16 mouse cellular contexts compared by ENCODE assay signal in genomic region chr12:106071575-106072166, GRCm38 (mm10).
DNase-seq lines count a peak whose midpoint lies in the region; ATAC-seq and TF ChIP-seq lines count a peak whose summit lies in the region.
"Had no signal": no experiment of that assay in that cellular context is flagged by ENCODE, and none has a peak within 500 bp of the region (broad histone marks: within the 10 kb centered on the region; RNA-seq: fewer than 3 reads in every experiment).

No protein-coding gene starts in this region.

- no peaks in the 10 kb centered on the region for H3K27me3 ChIP-seq in hindbrain, embryonic 10.5 days (ENCODE audit: insufficient read depth, poor library complexity, severe bottlenecking)
- H3K27me3 ChIP-seq in hindbrain, postnatal 0 days (ENCODE audit: insufficient read depth, low read length): no peaks in the 10 kb centered on the region
- no peaks in the 10 kb centered on the region; the same call in 1 of the 2 replicates for H3K27me3 ChIP-seq in forebrain, embryonic 12.5 days
- no peaks in the 10 kb centered on the region for H3K27me3 ChIP-seq in hindbrain, embryonic 15.5 days
- no peaks in the 10 kb centered on the region for H3K27me3 ChIP-seq in neural tube, embryonic 12.5 days (replicated peaks)
- H3K27me3 ChIP-seq: heart, embryonic 15.5 days; liver, embryonic 13.5 days had no signal

- H3K4me2 ChIP-seq in hindbrain, postnatal 0 days (ENCODE audit: low read depth, low read length): no peak overlapping the region
- no peak overlapping the region for H3K4me2 ChIP-seq in forebrain, embryonic 12.5 days
- no peak overlapping the region for H3K4me2 ChIP-seq in hindbrain, embryonic 15.5 days
- H3K4me2 ChIP-seq in neural tube, embryonic 12.5 days (replicated peaks): no peak overlapping the region
- H3K4me2 ChIP-seq: heart, embryonic 15.5 days; liver, embryonic 13.5 days had no signal

- peaks cover 53% of the 10 kb centered on the region for H3K36me3 ChIP-seq in hindbrain, embryonic 10.5 days
- no peaks in the 10 kb centered on the region for H3K36me3 ChIP-seq in hindbrain, postnatal 0 days (ENCODE audit: insufficient read depth, low read length)
- H3K36me3 ChIP-seq in forebrain, embryonic 12.5 days (replicated peaks): peaks cover 14% of the 10 kb centered on the region
- no peaks in the 10 kb centered on the region for H3K36me3 ChIP-seq in hindbrain, embryonic 15.5 days
- H3K36me3 ChIP-seq in neural tube, embryonic 12.5 days: peaks cover under 1% of the 10 kb centered on the region

- 59% methylated on average over 10 of the region's 10 CpGs for WGBS in hindbrain, embryonic 10.5 days
- WGBS in hindbrain, postnatal 0 days: 54% methylated on average over 10 of the region's 10 CpGs
- 33% methylated on average over 10 of the region's 10 CpGs for WGBS in forebrain, embryonic 12.5 days
- WGBS in hindbrain, embryonic 15.5 days: 49% methylated on average over 10 of the region's 10 CpGs
- WGBS in neural tube, embryonic 12.5 days: 49% methylated on average over 10 of the region's 10 CpGs

- no peaks in the 10 kb centered on the region for H3K9me3 ChIP-seq in hindbrain, embryonic 10.5 days
- H3K9me3 ChIP-seq in hindbrain, postnatal 0 days (ENCODE audit: low read length): no peaks in the 10 kb centered on the region
- H3K9me3 ChIP-seq in forebrain, embryonic 12.5 days: no peaks in the 10 kb centered on the region
- H3K9me3 ChIP-seq in hindbrain, embryonic 15.5 days: no peaks in the 10 kb centered on the region
- no peaks in the 10 kb centered on the region for H3K9me3 ChIP-seq in neural tube, embryonic 12.5 days
- H3K9me3 ChIP-seq: heart, embryonic 15.5 days; liver, embryonic 13.5 days had no signal

- H3K4me1 ChIP-seq in hindbrain, embryonic 10.5 days (replicated peaks): peaks cover 20% of the 10 kb centered on the region
- H3K4me1 ChIP-seq in hindbrain, postnatal 0 days (ENCODE audit: insufficient read depth, low read length): peaks cover 6% of the 10 kb centered on the region; the same call in 1 of the 2 replicates
- H3K4me1 ChIP-seq in forebrain, embryonic 12.5 days: peaks cover 25% of the 10 kb centered on the region
- H3K4me1 ChIP-seq in hindbrain, embryonic 15.5 days (replicated peaks): peaks cover 20% of the 10 kb centered on the region
- H3K4me1 ChIP-seq in neural tube, embryonic 12.5 days: peaks cover 12% of the 10 kb centered on the region
- H3K4me1 ChIP-seq: heart, embryonic 15.5 days; liver, embryonic 13.5 days had no signal

- H3K27ac ChIP-seq in hindbrain, embryonic 10.5 days: peak overlapping the region; percentile 66
- H3K27ac ChIP-seq in hindbrain, postnatal 0 days: no peak overlapping the region
- H3K27ac ChIP-seq in forebrain, embryonic 12.5 days: peak overlapping the region; percentile 50
- no peak overlapping the region; the same call in 1 of the 2 replicates for H3K27ac ChIP-seq in hindbrain, embryonic 15.5 days (replicated peaks)
- no peak overlapping the region for H3K27ac ChIP-seq in neural tube, embryonic 12.5 days
- H3K27ac ChIP-seq: heart, embryonic 15.5 days; liver, embryonic 13.5 days had no signal

- DNase-seq in hindbrain, embryonic 10.5 days (ENCODE audit: low spot score): peak; percentile 20
- no peak for DNase-seq in hindbrain, postnatal 0 days (ENCODE audit: low spot score)
- DNase-seq in ovary, postnatal 36 days (ENCODE audit: low spot score): no peak
- DNase-seq in thymus, postnatal 4 days: no peak
- DNase-seq: adrenal gland, postnatal 10 days; cerebellum, postnatal 10 days; gastrocnemius, postnatal 36 days; kidney, postnatal 14 days; liver, embryonic 13.5 days had no signal

- no peak overlapping the region for H3K9ac ChIP-seq in hindbrain, postnatal 0 days (replicated peaks; ENCODE audit: low read length)
- no peak overlapping the region for H3K9ac ChIP-seq in forebrain, embryonic 12.5 days
- no peak overlapping the region for H3K9ac ChIP-seq in hindbrain, embryonic 15.5 days
- H3K9ac ChIP-seq in neural tube, embryonic 12.5 days: peak overlapping the region; percentile 6; the same call in 1 of the 2 replicates
- H3K9ac ChIP-seq: heart, embryonic 15.5 days; liver, embryonic 13.5 days had no signal

- ATAC-seq in hindbrain, postnatal 0 days: no peak
- ATAC-seq in forebrain, embryonic 12.5 days (ENCODE audit: low FRiP score): peak; percentile 31; the same call in 1 of the 2 replicates
- ATAC-seq in hindbrain, embryonic 15.5 days (ENCODE audit: low FRiP score, low read depth): peak; percentile 15; the same call in 1 of the 2 replicates
- ATAC-seq in neural tube, embryonic 12.5 days (ENCODE audit: low FRiP score, low read depth): no peak
- ATAC-seq in frontal cortex, adult (ENCODE audit: low TSS enrichment): no peak
- ATAC-seq: inflammation-experienced regulatory T-cells, adult 6 months had no signal

- no peak for TF ChIP-seq CTCF in hindbrain, postnatal 0 days (IDR thresholded peaks at IDR 0.05; ENCODE audit: low read depth)

- no peak overlapping the region for H3K4me3 ChIP-seq in hindbrain, embryonic 10.5 days
- no peak overlapping the region for H3K4me3 ChIP-seq in hindbrain, postnatal 0 days (ENCODE audit: low read length)
- no peak overlapping the region for H3K4me3 ChIP-seq in forebrain, embryonic 12.5 days (replicated peaks)
- H3K4me3 ChIP-seq in hindbrain, embryonic 15.5 days: no peak overlapping the region
- H3K4me3 ChIP-seq in neural tube, embryonic 12.5 days: no peak overlapping the region
- H3K4me3 ChIP-seq: heart, embryonic 15.5 days; liver, embryonic 13.5 days; myocyte had no signal

Comparison
In these comparisons a context has a peak if more than half of its experiments do, and no peak if none do; other contexts are left out.
1. H3K27ac ChIP-seq: peak in hindbrain, embryonic 10.5 days (single experiment) and forebrain, embryonic 12.5 days (single experiment); none in hindbrain, postnatal 0 days (single experiment), hindbrain, embryonic 15.5 days (single experiment) and neural tube, embryonic 12.5 days (single experiment).
2. ATAC-seq: peak in forebrain, embryonic 12.5 days (single experiment) and hindbrain, embryonic 15.5 days (single experiment); none in hindbrain, postnatal 0 days (single experiment), neural tube, embryonic 12.5 days (single experiment) and frontal cortex, adult (single experiment).